Mouse (Mus musculus) spleen, adult 12 weeks (tissue): ENCODE measurements around the gene Chchd1.
"Not testable (repeated sequence)": the region's sequence is repeated elsewhere in the genome, so short reads cannot be mapped to it uniquely, and the experiment has no call there.

Source experiments
- DNase-seq: peaks from one replicate; pipeline ENCODE4 v3.0.0; 2022; ENCODE audit warnings: low spot score

Chchd1 gene

DNA sequence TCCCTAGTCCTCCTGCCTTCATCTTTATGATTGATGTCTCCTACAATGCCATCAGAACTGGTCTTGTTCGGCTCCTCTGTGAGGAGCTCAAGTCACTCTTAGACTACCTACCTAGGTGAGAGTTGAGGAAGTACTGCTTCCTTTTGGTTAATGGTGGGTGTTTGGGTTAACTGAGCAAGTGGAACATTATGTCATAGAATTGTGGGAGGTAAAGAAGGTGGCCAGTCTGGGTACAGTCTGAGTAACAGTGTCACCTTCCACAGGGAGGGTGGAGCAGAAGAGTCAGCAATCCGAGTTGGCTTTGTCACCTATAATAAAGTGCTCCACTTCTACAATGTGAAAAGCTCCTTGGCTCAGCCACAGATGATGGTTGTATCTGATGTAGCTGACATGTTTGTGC is 13.8 kb upstream of the Chchd1 start:
- no peak for DNase-seq

DNA sequence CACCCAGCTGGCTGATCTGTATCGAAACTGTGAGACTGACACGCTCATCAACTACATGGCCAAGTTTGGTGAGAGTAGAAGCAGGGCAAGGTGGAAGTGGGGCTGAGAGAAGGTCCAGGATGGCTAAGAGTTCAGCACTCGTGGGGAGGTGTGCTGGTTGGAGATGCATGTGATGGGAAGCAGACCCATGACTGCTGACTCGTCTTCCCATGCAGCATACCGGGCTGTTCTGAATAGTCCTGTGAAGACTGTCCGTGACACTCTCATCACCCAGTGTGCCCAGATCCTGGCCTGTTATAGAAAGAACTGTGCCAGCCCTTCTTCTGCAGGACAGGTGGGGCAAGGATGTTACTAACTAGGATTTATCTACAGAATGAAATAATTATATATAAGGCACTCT is 11.0 kb upstream of the Chchd1 start:
- no peak for DNase-seq

DNA sequence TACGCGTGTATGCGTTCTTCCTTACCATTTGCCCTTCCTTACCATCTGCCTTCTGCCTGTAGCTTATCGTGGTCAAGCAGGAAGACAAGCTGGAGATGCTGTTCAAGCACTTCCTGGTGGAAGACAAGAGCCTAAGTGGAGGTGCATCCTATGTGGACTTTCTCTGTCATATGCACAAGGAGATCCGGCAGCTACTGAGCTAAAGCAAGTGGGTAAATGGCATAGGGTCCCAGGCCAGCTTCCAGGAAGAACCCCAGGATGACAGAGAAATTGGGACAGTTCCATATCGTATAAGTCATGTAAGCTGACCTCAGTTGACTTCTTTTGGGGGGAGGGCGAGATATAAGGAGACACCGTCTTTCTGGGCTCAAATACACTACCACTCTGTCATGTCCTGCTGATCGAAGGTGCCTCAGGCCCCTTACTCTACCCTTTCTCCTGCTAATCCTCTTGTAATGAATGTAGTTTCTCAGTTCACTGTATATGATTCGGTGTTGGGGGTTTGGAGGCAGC is 9.2 kb upstream of the Chchd1 start:
- DNase-seq: no peak

DNA sequence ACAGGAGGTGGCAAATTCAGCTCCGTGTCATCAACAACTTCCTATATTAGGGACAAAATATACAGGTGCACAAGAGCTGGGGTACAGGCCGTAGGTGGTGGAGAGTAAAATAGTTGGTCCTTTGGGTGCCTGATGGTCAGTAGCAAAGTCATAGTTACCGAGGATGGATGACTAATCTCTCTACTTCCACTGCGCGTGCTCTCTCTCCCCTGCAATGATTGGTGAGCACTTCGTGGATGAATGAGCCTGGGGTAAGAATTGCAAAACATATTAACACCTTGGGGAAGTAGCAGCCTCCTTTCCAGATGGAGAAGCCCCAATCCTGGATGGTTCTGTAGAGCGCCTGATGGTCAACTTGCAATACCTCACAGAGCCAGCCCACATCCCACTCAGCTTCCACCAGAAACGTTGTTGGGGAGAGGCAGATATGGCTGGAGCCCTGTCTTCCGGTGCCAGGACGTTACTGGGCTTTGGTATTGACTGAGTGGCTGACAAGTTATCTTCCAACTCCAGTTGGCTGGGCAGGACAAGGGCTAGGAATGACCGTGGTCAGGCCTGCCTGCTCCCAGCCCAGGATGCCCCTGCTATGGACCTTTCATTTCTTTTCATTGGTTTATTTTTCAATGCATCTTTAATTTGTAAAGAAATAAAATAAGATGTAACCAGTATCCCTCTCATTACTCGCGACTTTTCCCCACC is 8.5 kb upstream of the Chchd1 start:
- no peak for DNase-seq

DNA sequence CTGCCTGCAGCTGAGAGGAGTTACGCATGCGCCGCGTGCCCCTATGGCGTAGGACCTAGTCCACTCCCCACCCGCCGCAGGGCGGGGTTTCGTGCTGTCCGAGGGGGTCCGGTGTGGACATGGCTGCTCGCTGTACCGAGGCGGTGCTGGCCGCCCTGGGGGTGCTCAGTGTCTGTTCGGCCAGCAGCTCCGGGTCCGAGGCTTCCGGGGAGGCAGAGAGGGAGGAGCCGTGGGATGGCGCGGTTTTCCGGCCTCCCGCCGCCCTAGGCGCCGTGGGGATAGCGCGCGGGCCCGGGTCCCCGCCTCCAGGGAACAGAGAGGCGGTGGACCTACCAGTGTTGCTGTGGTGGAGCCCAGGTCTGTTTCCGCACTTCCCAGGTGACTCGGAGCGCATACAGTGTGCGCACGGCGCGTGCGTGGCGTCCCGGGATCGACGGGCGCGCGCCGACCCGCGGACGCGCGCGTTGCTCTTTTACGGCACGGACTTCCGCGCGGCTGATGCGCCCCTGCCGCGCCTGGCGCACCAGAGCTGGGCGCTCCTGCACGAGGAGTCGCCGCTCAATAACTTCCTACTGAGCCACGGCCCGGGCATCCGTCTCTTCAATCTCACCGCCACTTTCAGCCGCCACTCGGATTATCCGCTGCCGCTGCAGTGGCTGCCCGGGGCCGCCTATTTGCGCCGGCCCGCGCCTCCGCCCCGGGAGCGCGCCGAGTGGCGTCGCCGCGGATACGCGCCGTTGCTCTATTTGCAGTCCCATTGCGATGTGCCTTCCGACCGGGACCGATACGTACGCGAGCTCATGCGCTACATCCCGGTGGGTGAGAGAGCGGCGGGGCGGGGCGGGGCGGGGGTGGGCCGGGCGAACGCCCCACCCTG is 7.7 kb upstream of the Chchd1 start, which contains the start of gene Fut11:
TSS of gene Fut11 (plus strand) at position 85 of the 877 bp plus-strand sequence.
- peak; percentile 69 for DNase-seq

DNA sequence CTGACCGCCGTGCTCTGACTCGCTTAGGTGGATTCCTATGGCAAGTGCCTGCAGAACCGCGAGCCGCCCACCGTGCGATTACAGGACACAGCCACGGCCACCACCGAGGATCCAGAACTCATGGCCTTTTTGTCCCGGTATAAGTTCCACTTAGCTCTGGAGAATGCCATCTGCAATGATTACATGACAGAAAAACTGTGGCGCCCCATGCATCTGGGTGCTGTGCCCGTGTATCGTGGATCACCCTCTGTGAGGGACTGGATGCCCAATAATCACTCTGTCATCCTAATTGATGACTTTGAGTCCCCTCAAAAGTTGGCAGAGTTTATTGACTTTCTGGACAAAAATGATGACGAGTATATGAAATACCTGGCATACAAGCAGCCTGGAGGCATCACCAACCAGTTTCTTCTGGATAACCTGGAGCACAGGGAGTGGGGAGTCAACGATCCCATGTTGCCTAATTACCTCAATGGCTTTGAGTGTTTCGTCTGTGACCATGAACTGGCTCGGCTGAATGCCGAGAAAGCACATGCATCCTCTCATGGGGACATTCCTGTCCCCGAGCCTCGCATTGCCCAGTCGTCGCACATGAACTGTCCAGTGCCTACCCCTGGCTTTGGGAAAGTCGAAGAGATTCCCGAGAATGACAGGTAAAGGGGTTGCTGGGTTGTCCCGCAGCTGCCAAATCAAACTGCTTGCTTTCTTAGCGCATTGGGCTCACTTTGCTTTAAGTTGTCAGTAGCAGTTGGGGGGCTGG is 6.9 kb upstream of the Chchd1 start:
- no peak for DNase-seq

DNA sequence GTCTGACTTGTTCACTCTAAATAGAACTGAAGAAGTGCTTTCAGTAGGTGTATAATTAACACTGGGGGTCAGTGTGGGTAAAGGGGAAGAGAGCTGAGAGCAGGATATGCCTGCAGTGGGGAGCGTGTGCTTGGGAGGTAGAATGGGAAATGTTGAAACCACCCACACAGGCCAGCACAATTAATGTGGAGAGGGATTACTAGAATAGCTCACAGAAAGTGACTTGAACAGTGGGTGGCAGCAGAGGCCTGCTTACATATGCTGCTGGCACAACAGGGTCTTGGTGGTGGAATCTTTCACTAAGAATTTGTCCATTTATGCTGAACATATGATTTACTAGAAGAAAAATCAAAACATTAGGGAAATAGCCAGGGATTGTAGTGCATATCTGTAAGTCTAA is 5.8 kb upstream of the Chchd1 start:
- no peak for DNase-seq

DNA sequence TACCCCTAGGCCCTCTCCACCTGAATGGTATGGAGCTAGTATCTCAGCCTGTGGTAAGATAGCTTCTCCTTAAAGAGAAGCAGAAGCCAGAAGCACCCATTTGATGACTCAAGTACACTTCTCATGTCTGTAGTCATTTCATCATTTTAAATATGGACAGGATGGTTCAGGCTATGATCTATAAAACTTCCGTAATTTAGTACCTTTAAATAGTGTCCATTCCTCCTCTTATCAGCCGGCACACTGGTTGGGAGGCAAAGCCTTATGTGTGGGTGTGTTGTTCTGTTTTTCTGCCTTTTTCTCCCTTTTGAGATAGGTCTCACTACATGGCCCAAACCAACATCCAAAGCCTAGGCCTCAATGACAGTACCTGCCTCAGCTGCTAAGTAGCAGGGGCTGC is 4.3 kb upstream of the Chchd1 start:
- DNase-seq: no peak

DNA sequence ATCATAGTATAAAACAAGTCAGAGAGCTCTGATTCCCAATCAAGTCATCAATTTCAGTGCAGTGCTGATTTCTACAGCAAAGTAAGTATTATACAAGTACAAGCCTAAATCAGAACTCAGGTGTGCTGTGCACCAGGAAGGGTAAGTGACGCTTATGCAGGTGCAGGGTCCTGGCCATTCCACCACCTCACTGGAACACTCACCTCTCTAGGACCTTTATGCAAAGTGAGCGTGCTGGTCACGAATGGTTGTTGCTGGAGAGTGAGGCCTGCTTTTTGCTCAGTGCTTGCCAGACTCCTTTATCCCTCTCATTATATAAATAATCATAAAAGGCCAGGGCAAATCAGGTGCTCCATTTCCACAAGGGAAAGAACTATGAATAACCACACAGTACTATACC is 2.4 kb upstream of the Chchd1 start:
- DNase-seq: no peak

DNA sequence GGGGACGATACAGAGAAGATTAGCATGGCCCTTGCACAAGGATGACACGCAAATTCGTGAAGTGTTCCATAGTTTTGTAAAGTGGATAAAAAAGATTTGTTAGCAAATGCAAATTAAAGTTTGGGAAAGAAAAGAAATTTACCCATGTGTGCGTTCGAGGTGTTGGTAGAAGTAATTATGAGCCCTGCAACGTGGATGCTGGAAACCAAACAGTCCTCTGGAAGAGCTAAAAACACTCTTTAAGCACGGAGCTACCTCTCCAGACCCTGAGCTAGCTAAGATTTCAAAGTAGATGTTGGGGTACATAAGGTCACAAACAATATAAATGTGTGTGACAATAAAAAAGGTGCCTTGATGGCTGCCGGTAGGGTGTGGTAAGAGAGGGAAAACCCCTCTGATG is 1.3 kb upstream of the Chchd1 start:
- DNase-seq: no peak

DNA sequence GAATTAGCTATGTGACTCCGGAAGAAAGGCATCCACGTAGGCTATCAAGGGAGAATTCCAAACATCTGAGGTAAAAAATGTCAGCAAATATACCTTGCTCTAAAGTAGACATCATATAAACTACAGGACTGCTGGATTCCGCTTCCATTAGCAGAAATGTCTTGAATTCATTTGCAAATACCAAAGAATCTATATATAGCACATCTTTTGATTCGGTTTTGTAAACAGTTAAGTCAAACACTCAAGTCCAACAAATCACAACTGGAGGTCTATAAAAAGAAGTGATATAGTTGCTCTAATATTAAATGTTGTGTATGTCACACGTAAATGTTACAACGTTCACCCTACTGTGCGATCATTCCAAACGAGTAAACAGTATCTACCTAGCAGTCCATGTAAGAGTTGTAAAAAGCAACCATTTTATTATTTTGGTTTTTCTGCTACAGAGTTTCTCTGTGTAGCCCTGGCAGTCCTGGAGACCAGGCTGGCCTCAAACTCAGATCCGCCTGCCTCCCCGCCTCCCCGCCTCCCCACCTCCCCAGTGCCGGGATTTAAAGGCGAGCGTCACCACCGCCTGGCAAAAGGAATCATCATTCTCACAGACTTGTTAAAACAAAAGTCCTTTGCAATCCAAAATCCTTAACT is 588 bp upstream of the Chchd1 start:
- no peak for DNase-seq

DNA sequence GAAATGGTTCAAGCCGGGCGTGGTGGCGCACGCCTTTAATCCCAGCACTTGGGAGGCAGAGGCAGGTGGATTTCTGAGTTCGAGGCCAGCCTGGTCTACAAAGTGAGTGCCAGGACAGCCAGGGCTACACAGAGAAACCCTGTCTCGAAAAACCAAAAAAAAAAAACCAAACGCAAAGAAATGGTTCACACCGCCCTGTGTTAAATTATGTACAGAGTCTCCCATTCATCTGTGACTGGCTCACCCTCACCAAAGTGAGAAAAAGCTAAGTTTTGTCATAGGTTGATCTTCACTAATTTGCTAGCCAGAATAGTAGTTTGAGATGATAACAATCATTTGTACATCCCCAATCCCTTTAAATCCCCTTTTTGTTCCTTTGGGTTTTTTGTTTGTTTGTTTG is 655 bp downstream of the Chchd1 start:
- not testable (repeated sequence) for DNase-seq

DNA sequence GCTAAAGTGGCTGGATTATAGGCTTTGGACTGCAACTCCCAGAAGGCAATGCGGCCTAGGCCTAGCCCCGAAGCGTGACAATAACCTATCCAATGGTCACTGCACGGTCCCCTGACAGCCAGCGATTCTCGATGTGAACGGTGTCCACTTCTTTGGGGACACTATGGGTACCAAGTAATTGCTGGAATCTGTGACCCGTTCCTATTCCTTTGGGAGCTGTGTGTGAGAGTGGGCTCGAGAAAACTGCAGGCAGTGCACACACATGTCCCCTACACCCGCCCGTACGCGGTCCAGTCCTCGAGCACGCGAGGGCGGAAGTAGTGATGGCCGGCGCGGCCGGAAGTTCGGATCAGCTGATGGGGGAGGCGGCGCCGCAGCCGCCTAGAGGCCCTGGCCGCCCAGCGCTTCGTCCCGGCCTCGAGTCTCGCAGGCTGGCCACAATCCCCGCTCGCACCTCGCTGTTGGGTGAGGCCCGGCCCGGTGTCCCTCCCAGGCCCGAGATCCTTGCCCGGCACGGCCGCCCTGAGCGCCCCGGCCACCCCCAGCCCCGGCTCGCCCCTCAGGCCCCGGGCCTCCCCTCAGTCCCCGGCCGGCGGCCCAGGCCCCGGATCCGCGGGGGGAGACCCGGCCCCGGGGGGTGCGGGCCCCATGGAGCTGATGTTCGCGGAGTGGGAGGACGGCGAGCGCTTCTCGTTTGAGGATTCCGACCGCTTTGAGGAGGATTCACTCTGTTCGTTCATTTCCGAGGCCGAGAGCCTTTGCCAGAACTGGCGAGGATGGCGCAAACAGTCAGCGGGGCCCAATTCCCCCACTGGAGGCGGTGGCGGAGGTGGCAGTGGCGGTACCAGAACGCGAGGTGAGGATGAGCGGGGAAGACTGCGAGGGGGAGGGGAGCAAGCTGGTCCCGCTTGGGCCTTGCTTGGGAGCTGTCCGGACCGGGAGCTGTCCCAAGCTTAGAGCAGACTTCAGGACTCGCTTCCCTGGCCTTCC is 4.7 kb downstream of the Chchd1 start, which contains the start of gene Zswim8:
TSS of gene Zswim8 (plus strand) at position 352 of the 990 bp plus-strand sequence.
- DNase-seq: peak; percentile 80

DNA sequence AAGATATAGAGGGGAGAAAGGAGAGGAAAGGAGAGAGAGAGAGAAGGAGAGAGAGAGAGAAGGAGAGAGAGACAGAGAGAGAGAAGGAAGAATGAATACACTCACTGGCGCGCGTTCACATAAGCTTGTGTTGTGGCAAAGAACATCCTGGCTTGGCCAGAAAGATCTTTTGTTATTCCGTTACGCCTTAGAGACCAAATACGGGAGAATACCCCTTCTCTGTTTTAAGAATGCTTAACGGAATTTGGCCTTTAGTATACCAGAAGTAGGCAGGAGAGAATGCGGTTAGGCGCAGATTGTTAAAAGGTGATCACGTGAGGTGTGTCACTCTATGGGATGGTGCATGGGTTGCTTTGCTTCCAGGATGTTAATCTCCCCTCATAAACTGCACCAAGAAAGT is 5.4 kb downstream of the Chchd1 start:
- DNase-seq: no peak

DNA sequence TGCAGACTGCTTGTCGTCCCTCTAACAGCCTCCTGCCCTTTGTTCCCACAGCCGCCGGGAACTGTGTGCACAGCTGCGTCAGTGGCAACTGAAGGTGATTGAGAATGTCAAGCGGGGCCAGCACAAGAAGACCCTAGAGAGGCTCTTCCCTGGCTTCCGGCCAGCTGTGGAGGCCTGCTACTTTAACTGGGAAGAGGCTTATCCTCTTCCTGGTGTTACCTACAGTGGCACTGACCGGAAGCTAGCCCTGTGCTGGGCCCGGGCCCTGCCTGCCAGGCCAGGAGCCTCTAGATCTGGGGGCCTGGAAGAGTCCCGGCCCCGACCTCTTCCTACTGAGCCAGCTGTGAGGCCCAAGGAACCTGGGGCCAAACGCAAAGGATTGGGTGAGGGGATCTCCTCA is 11.0 kb downstream of the Chchd1 start:
- DNase-seq: no peak

DNA sequence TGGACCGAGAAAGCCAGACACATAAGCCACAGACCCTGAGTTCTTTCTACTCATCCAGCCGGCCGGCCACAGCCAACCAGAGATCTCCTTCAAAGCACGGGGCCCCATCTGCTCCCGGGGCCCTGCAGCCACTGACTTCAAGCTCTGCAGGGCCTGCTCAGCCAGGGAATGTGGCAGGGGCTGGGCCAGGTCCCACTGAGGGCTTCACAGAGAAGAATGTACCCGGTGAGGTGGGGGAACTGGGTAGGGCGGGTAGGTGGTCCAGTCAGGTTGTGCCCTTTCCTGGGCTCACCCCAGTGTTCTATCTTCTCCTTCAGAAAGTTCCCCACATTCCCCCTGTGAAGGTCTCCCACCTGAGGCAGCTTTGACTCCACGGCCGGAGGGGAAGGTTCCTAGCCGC is 15.6 kb downstream of the Chchd1 start:
- DNase-seq: no peak

DNA sequence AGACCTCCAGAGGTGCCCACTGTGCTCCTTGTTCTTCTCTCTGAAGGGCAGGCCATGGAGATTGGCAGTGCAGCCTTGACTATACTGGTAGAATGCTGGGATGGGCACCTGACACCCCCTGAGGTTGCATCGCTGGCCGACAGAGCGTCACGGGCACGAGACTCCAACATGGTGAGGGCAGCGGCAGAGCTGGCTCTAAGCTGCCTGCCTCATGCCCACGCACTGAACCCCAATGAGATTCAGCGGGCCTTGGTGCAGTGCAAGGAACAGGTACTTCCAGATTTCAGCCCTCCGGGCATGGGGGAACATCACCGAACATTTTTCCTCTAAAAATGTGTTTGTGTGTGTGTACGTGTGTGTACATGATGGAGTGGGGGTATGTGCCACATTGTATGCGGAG is 17.0 kb downstream of the Chchd1 start:
- no peak for DNase-seq

DNA sequence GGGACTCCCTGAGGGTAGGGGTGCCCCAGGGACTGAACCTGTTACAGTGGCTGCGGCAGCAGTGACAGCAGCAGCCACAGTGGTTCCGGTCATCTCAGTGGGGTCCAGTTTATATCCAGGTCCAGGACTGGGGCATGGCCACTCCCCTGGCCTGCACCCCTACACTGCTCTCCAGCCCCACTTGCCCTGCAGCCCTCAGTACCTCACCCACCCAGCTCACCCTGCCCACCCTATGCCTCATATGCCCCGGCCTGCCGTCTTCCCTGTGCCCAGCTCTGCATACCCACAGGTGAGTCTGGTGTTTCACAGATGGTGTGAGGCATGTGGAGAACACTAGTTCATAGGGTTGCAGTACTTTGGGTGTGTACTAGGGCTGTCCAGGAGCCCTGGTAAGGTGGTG is 18.6 kb downstream of the Chchd1 start:
- no peak for DNase-seq

DNA sequence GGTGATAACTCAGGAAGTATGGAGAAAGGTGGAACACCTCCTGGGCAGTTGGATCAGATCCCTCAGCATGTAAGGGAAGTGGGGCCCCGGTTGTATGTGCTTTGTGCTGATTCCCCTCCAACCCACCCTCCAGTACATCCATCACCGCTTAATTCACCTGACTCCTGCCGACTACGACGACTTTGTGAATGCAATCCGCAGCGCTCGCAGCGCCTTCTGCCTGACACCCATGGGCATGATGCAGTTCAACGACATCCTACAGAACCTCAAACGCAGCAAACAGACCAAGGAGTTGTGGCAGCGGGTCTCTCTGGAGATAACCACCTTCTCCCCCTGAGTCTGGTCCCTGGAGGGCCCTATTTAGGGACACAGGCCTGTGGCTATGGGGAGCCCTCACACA is 20.2 kb downstream of the Chchd1 start:
- DNase-seq: no peak

DNA sequence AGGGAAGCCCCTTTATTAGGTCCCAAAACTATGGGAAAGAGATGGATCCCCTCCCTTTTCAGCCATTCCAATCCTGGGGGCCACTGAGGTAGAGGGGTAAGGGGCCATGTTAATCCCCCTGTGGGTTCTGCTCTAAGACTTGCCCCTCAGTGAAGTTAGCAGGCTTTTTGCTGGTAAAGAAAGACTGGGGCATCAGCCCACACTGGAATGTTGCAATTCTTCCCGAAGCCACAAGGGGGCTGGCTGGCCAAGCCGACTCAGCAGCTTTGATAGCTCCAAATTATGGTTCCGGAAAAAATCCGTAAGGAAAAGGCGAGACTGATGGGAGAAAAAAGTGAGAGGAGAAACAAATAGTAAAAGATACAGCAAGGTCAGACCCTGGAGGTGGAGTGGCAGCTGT is 21.2 kb downstream of the Chchd1 start:
- DNase-seq: peak; percentile 43
